Mouse (Mus musculus) stomach, postnatal 0 days (tissue): ENCODE measurements around the gene Lrig3.

Experiments used
- CTCF ChIP-seq: IDR thresholded peaks from 2 replicates; pipeline ENCODE4 v1.5.1; 2016; ENCODE audit warnings: antibody characterized with exemption, low read depth, mild to moderate bottlenecking, moderate library complexity
- EP300 ChIP-seq: optimal IDR thresholded peaks from 2 replicates; pipeline ENCODE3; 2016; ENCODE audit warnings: antibody characterized with exemption

- TF ChIP-seq CTCF, result no peak
- TF ChIP-seq EP300, result no peak
Observed at GRCm38 (mm10) chr10:125954343-125954742, 11.6 kb upstream of the Lrig3 start.
